Mouse (Mus musculus) small intestine, adult 2 months (tissue): Measurements from ENCODE around the gene Limch1. TPM values are rescaled to one million over a fixed set of nuclear protein-coding genes. Genes with fewer than 3 reads are reported as not detected.

Experiments
- H3K27ac ChIP-seq: fragments of 200-500 bp; 2 replicates; pipeline ENCODE4 v1.5.1; 2012; ENCODE audit warnings: low read depth, low read length, control low read depth, inconsistent platforms; ENCODE audit not compliant: insufficient read depth
- H3K27me3 ChIP-seq: fragments of 200-500 bp; 2 replicates; pipeline ENCODE4 v1.6.1; 2012; ENCODE audit warnings: mild to moderate bottlenecking, moderate library complexity, low read length, inconsistent platforms; ENCODE audit not compliant: control insufficient read depth, insufficient read depth
- H3K36me3 ChIP-seq: fragments of 200-500 bp; 2 replicates; pipeline ENCODE4 v1.6.1; 2012; ENCODE audit warnings: mild to moderate bottlenecking, low read length, control low read depth, inconsistent platforms; ENCODE audit not compliant: control insufficient read depth, insufficient read depth
- H3K4me1 ChIP-seq: fragments of 200-500 bp; 2 replicates; pipeline ENCODE4 v1.6.1; 2012; ENCODE audit warnings: low read length, inconsistent platforms, mixed read lengths; ENCODE audit not compliant: control insufficient read depth, insufficient read depth, insufficient read length
- H3K4me3 ChIP-seq: fragments of 200-500 bp; 2 replicates; pipeline ENCODE4 v1.5.1; 2012; ENCODE audit warnings: low read depth, mild to moderate bottlenecking, control low read depth, inconsistent platforms, low read length, moderate library complexity
- CTCF ChIP-seq: fragments of 200-500 bp; IDR thresholded peaks from 2 replicates; pipeline ENCODE4 v1.5.1; 2012; ENCODE audit warnings: low read depth, mild to moderate bottlenecking, control low read depth, inconsistent platforms, low read length, moderate library complexity, mixed read lengths; ENCODE audit not compliant: insufficient replicate concordance, insufficient read length; ENCODE audit errors: extremely low read depth
- POLR2A ChIP-seq: fragments of 200-500 bp; IDR thresholded peaks from 2 replicates; pipeline ENCODE4 v1.6.1; 2012; ENCODE audit warnings: low read depth, mild to moderate bottlenecking, control low read depth, inconsistent platforms, low read length, moderate library complexity
- WGBS: fragments of 180-500 bp; shearing (Covaris S2); methylation state at CpG from one replicate; pipeline ENCODE4 v1.1.7; 2018; 5-methylcytosine and 5-hydroxymethylcytosine counted together
- polyA plus RNA-seq: library from polyadenylated mRNA; depleted of rRNA; stranded (reverse); fragments of >200 nt; gene quantifications from 2 replicates; pipeline ENCODE4 v1.2.3, GENCODE M21; 2012

Limch1 gene
- polyA plus RNA-seq, 1 experiment, result 1.0 TPM

DNA sequence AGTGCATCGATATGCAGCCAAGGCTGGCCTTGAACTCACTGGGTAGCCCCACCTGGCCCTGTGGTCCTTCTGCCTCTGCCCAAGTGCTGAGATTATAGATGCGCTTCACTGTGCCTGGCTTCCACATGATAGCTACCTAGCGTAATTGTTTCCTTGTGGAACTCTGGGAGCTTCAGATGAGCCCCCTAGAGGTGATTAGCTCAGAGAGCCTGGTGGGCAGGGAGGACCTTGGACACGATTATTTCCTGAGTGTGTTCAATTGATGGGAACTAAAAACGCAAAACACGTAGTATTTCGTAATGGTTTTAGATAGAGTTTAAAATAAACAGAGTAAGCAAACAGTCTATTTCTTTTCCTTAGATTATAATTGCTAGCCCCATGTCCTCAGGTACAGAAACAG, 287.0 kb downstream of the Limch1 start:
- Histone ChIP-seq H3K27me3 (no peaks in the 10 kb centered on the region), H3K4me3 (no peak overlapping the region), H3K4me1 (no peaks in the 10 kb centered on the region), H3K36me3 (no peaks in the 10 kb centered on the region), H3K27ac (no peak overlapping the region)
- 63% methylated on average over 7 of the region's 7 CpGs for WGBS
- TF ChIP-seq CTCF, result no peak

DNA sequence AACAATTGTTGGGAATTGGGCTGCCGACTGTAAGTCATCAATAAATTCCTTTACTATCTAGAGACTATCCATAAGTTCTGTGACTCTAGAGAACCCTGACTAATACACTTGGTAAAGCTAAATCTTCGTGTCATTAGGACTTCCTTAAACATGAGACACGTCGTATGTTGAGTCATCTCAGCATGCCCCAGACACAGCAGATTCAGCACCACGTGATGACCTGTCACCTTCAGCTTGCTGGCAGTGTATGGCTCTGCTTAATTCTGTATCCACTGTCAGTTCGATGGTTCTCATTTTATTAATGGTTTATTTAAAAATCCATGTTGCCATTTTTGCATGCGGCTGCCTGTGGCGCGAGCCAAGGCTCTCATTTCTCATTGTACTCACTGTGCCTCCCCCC, 298.3 kb downstream of the Limch1 start:
- WGBS, result 77% methylated on average over 9 of the region's 9 CpGs
- H3K4me3 ChIP-seq, result no peak overlapping the region
- TF ChIP-seq POLR2A (no peak), CTCF (no peak)
- no peak overlapping the region for H3K27ac ChIP-seq
- no peaks in the 10 kb centered on the region for H3K4me1 ChIP-seq
- no peaks in the 10 kb centered on the region for H3K36me3 ChIP-seq
- no peaks in the 10 kb centered on the region for H3K27me3 ChIP-seq

DNA sequence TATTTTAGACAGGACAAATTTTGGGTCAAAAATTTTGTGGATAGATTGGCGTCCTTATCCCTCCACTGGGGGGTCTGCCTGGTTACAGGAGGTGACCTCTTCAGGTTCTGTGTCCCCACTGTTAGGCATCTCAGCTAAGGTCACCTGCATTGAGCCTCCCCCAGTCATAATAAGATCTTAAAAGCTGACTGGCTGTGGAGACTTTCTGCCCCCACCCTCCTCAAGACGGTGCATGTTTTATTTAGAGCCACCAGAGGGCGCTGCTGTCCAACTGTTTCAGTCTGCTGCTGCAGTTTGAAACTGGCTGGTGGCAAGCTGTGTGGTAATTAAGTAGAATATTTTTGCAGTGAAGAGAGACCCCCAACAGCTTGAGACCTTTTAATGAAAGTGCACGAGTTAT, 302.4 kb downstream of the Limch1 start:
- Histone ChIP-seq H3K36me3 (no peaks in the 10 kb centered on the region), H3K27ac (no peak overlapping the region), H3K4me3 (no peak overlapping the region), H3K27me3 (no peaks in the 10 kb centered on the region), H3K4me1 (no peaks in the 10 kb centered on the region)
- no peak for TF ChIP-seq POLR2A
- peak; percentile 79; the same call in 1 of the 2 replicates for TF ChIP-seq CTCF
- 22% methylated on average over 4 of the region's 4 CpGs for WGBS

DNA sequence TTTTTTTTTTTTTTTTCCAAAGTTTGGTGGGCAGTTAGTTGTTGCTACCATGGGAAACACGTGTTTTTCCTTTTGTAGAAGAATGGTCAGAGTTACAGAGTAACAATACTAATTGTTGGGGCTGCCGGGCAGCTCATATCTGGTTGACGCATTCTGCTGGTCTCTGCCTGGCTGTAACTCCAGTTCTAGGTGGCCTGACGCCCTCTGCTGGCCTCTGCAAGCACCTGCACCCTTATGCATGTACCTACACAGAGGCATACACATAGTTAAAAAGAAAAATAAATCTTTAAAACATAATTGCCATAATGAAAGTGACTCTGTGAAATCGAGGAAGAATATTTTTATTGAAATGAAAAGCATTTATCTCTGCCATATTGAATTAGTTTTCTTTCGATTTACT, 312.2 kb downstream of the Limch1 start:
- no peak for TF ChIP-seq POLR2A
- no peak for TF ChIP-seq CTCF

DNA sequence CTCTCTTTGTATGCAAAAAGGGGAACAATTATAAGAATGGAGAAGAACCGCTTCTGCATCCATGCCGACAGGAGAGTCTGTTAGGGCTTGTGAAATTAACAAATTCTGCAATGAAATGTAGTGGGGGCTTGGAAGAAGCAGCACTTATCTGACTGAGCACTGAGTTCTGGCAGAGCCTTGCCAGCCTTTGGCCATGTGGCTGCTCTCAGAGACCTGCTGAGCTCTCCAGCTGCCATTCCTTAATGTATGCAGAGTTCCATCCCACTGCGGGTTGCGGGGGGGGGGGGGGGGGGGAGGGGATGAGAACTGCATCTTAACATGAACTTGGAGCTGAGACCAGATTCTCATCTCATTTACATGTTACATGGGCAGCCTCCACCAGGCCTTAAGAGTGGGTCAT, 314.9 kb downstream of the Limch1 start:
- 43% methylated on average over 4 of the region's 4 CpGs for WGBS

More for the DNA sequence above, 312.2 kb downstream of the Limch1 start:
- H3K27ac ChIP-seq, result no peak overlapping the region
- WGBS, result 78% methylated on average over 6 of the region's 6 CpGs
- no peaks in the 10 kb centered on the region for H3K36me3 ChIP-seq
- no peaks in the 10 kb centered on the region for H3K4me1 ChIP-seq
- no peak overlapping the region for H3K4me3 ChIP-seq
- H3K27me3 ChIP-seq, result no peaks in the 10 kb centered on the region

DNA sequence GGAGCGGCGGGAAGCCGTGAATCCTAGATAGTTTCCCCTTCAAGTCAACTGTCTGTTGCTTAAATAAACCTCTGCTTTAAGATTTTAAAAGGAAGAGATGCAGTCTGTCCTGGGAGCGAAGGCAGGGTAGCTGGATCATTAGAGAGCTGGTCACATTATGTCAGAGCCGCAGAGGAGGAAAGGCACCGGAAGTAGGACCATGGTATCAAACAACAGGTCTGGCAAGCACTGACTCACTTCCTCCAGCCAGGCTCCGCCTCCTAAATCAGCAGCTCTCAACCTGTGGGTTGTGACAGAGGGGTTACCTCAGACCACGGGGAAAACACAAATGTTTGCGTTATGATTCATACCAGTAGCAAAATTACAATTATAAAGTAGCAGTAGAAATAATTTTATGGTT, 318.0 kb downstream of the Limch1 start:
- no peaks in the 10 kb centered on the region for H3K4me1 ChIP-seq
- H3K36me3 ChIP-seq, result no peaks in the 10 kb centered on the region
- no peak overlapping the region for H3K4me3 ChIP-seq
- no peak overlapping the region for H3K27ac ChIP-seq
- 75% methylated on average over 9 of the region's 9 CpGs for WGBS
- H3K27me3 ChIP-seq, result no peaks in the 10 kb centered on the region
- TF ChIP-seq POLR2A (no peak), CTCF (no peak)

More for the DNA sequence above, 314.9 kb downstream of the Limch1 start:
- Histone ChIP-seq H3K27ac (no peak overlapping the region), H3K36me3 (no peaks in the 10 kb centered on the region), H3K4me1 (no peaks in the 10 kb centered on the region), H3K4me3 (no peak overlapping the region), H3K27me3 (no peaks in the 10 kb centered on the region)
- TF ChIP-seq CTCF (no peak), POLR2A (no peak)

DNA sequence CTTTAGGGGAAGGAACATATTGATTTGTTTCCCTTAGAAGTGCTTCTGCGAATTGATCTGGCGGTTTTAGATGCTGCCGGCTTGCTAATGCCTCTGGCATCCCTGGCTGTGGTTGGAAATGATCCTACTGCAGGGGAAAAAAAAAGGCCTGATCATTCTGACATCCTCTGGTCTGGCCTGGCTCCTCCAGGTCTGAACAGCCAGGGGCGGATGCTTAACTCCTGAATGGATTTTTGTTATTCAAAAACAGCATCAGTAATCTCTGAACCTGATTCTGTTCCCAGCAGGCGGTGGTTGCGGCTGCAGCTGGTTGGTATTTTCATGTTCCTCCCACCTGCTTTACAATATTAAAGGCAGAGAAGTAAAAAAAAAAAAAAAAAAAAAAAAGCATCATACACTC, 337.5 kb downstream of the Limch1 start:
- Histone ChIP-seq H3K4me1 (no peaks in the 10 kb centered on the region), H3K4me3 (no peak overlapping the region), H3K36me3 (no peaks in the 10 kb centered on the region), H3K27ac (no peak overlapping the region), H3K27me3 (no peaks in the 10 kb centered on the region)
- TF ChIP-seq POLR2A, result no peak
- no peak for TF ChIP-seq CTCF
- 45% methylated on average over 6 of the region's 6 CpGs for WGBS

DNA sequence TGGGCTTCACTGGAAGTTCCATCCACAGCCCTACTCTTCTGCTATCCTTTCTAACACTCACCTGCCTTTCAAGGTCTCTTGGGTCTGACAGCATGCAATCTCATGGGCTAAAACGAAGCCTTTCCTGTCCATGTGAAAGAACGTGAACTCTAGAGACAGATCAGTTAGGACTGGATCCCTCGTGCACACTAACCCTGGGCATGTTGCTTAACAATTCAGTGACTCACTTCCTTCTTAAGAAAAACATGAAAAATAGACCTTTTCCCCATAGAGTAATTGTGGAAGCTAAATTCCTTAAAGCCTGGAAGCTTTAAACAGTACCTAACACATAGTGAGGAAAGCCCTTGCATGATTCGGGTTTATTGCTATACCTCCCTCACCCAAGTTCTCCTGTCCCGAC, 345.2 kb downstream of the Limch1 start:
- Histone ChIP-seq H3K4me3 (no peak overlapping the region), H3K27ac (no peak overlapping the region), H3K36me3 (no peaks in the 10 kb centered on the region), H3K27me3 (peaks cover 20% of the 10 kb centered on the region), H3K4me1 (no peaks in the 10 kb centered on the region)
- no peak for TF ChIP-seq CTCF
- TF ChIP-seq POLR2A, result no peak
- 48% methylated on average over 5 of the region's 5 CpGs for WGBS
